Mouse (Mus musculus) erythroblast, embryonic 14.5 days (primary cell): Measurements from ENCODE around the gene Prr23a1.

Experiments used
- GATA1 ChIP-seq: IDR thresholded peaks from 2 replicates; pipeline ENCODE4 v1.6.1; 2012; ENCODE audit warnings: low read length, inconsistent platforms, mixed read lengths
- TAL1 ChIP-seq: IDR thresholded peaks from 3 replicates; pipeline ENCODE4 v1.6.1; 2012; ENCODE audit warnings: low read length, inconsistent platforms, mixed read lengths

GRCm38 (mm10) chr9:98863463-98863862 is 21.2 kb downstream of the Prr23a1 start:
- TF ChIP-seq GATA1, result no peak
- TF ChIP-seq TAL1, result no peak
